Mouse (Mus musculus) hindbrain, postnatal 0 days (tissue): ENCODE data around the gene Timp4. TPM values are rescaled to one million over a fixed set of nuclear protein-coding genes. Genes with fewer than 3 reads are reported as not detected.
"Not testable (repeated sequence)": the region's sequence is repeated elsewhere in the genome, so short reads cannot be mapped to it uniquely, and the experiment has no call there.

Experiments
- ATAC-seq: fragments of 200-750 bp; cut with Nextera tagmentation; 2 replicates; pipeline ENCODE4 v1.8.0; 2017; ENCODE audit warnings: mild to moderate bottlenecking, moderate TSS enrichment, moderate library complexity
- DNase-seq: peaks from one replicate; pipeline ENCODE4 v3.0.0-alpha.2; 2015; ENCODE audit warnings: low spot score
- H3K27ac ChIP-seq: fragments of 300-500 bp; sonication (generic); 2 replicates; pipeline ENCODE4 v1.5.1; 2014; ENCODE audit warnings: mild to moderate bottlenecking
- H3K27me3 ChIP-seq: fragments of 300-500 bp; sonication (generic); 2 replicates; pipeline ENCODE4 v1.6.1; 2014; ENCODE audit warnings: low read length, mixed read lengths; ENCODE audit not compliant: insufficient read depth
- H3K36me3 ChIP-seq: fragments of 300-500 bp; sonication (generic); 2 replicates; pipeline ENCODE4 v1.6.1; 2014; ENCODE audit warnings: low read length, mixed read lengths; ENCODE audit not compliant: insufficient read depth
- H3K4me1 ChIP-seq: fragments of 300-500 bp; sonication (generic); 2 replicates; pipeline ENCODE4 v1.6.1; 2014; ENCODE audit warnings: antibody characterized with exemption, low read length, mixed read lengths; ENCODE audit not compliant: insufficient read depth
- H3K4me2 ChIP-seq: fragments of 300-500 bp; sonication (generic); 2 replicates; pipeline ENCODE4 v1.6.1; 2014; ENCODE audit warnings: low read depth, mild to moderate bottlenecking, low read length, moderate library complexity, mixed read lengths
- H3K4me3 ChIP-seq: fragments of 300-500 bp; sonication (generic); 2 replicates; pipeline ENCODE4 v1.5.1; 2014; ENCODE audit warnings: low read length
- H3K9ac ChIP-seq: fragments of 300-500 bp; sonication (generic); replicated peaks from 2 replicates; pipeline ENCODE4 v1.6.1; 2014; ENCODE audit warnings: mild to moderate bottlenecking, low read length, moderate library complexity, mixed read lengths
- H3K9me3 ChIP-seq: fragments of 300-500 bp; sonication (generic); 2 replicates; pipeline ENCODE4 v1.6.1; 2016; ENCODE audit warnings: low read length, mixed read lengths
- CTCF ChIP-seq: IDR thresholded peaks from 2 replicates; pipeline ENCODE4 v1.5.1; 2016; ENCODE audit warnings: antibody characterized with exemption, control low read depth, low read depth
- WGBS: fragments of 180-500 bp; shearing (Covaris S2); extraction: QIAGEN DNeasy Blood & Tissue Kit; methylation state at CpG from one replicate; pipeline ENCODE4 v1.1.7; 2014; 5-methylcytosine and 5-hydroxymethylcytosine counted together
- polyA plus RNA-seq: library from polyadenylated mRNA; unstranded; fragments of >200 nt; fragmentation: Nextera tagmentation; extraction: Ambion mirVana; gene quantifications from 2 replicates; pipeline ENCODE4 v1.2.1, GENCODE M21; 2015
- total RNA-seq: library from RNA; depleted of rRNA; stranded (reverse); fragments of >200 nt; gene quantifications from 2 replicates; pipeline ENCODE4 v1.2.3, GENCODE M21; 2014

Gene Timp4
- total and polyA plus RNA-seq, 2 experiments from 2014 or later = 36.0 to 48.4 TPM

DNA sequence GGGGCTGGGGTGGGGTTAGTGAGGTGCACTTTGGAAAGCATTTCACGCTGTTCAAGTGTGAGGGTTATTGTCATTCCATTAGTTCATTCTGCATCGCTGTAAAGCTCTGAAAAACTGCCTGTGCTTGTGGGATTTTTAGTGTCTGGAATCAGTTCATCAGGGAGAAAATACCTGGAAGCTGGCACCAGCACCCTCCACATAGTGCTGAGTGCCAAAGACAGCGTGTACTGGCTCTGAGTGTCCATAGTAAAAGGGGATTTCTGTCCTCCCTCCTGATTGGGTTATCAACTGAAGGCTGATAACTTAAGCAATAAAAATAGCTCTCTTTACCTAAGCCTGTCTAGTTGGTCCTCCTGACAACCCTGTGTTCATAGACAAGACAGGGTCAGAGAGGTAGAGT lies 8.5 kb upstream of the Timp4 start:
- H3K4me1 ChIP-seq = no peaks in the 10 kb centered on the region
- no peak overlapping the region for H3K9ac ChIP-seq
- H3K36me3 ChIP-seq = peaks cover 18% of the 10 kb centered on the region
- H3K4me2 ChIP-seq = no peak overlapping the region
- no peak for DNase-seq
- no peak overlapping the region for H3K27ac ChIP-seq
- no peaks in the 10 kb centered on the region for H3K9me3 ChIP-seq
- WGBS = 83% methylated on average over 3 of the region's 3 CpGs
- no peak for TF ChIP-seq CTCF
- H3K27me3 ChIP-seq = no peaks in the 10 kb centered on the region
- no peak overlapping the region for H3K4me3 ChIP-seq
- no peak for ATAC-seq

GRCm38 (mm10) chr6:115255171-115255570 lies 3.2 kb upstream of the Timp4 start:
- no peak for ATAC-seq
- H3K4me2 ChIP-seq = no peak overlapping the region
- TF ChIP-seq CTCF = no peak

GRCm38 (mm10) chr6:115251531-115251985 lies 447 bp downstream of the Timp4 start:
- H3K4me2 ChIP-seq = peak overlapping the region; percentile 43
- 0 out of 2 replicates have a peak overlapping the region, but pooled peaks have one; percentile 2 for H3K9ac ChIP-seq
- H3K4me3 ChIP-seq = peak overlapping the region; percentile 16
- H3K36me3 ChIP-seq = peaks cover 12% of the 10 kb centered on the region
- 10% methylated on average over 13 of the region's 13 CpGs for WGBS
- no peaks in the 10 kb centered on the region for H3K9me3 ChIP-seq
- no peak for TF ChIP-seq CTCF
- H3K27ac ChIP-seq = peak overlapping the region; percentile 67
- H3K27me3 ChIP-seq = no peaks in the 10 kb centered on the region
- H3K4me1 ChIP-seq = no peaks in the 10 kb centered on the region
- ATAC-seq (peak; percentile 85), DNase-seq (peak; percentile 76)

More at GRCm38 (mm10) chr6:115255171-115255570, 3.2 kb upstream of the Timp4 start:
- Histone ChIP-seq H3K4me1 (no peaks in the 10 kb centered on the region), H3K36me3 (peaks cover 3% of the 10 kb centered on the region; the same call in 1 of the 2 replicates), H3K27ac (no peak overlapping the region), H3K9ac (no peak overlapping the region), H3K27me3 (no peaks in the 10 kb centered on the region), H3K9me3 (no peaks in the 10 kb centered on the region), H3K4me3 (no peak overlapping the region)
- WGBS = 88% methylated on average over 3 of the region's 3 CpGs
- no peak for DNase-seq

DNA sequence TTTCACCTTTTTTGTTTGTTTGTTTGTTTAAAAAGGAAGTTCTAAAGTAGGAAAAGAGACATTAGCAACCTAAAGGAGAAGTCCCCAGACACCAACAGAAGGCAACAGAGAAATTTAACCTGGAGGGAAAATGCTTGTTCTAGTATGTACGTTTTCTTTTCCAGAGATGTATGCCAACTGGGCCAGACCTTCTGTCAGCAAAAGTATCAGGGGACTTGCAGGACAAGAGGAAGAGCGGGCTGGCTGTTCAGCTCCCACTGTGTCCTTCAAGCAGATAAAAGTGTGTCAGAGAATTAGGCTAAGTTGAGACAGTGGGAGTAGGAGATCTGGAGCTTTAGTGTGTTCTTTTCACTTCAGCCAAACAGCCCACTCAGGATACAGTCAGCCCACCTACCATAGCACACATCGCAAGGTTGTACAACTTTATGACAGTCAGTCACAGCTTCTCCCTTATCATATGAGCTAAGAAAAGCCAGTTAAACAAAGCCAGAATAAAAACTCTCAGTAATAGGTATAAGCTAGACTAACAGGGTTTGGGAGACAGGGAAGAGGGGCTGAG lies 6.4 kb downstream of the Timp4 start:
- Histone ChIP-seq H3K4me1 (peaks cover 4% of the 10 kb centered on the region; the same call in 1 of the 2 replicates), H3K27me3 (no peaks in the 10 kb centered on the region), H3K9me3 (no peaks in the 10 kb centered on the region), H3K4me2 (no peak overlapping the region), H3K27ac (no peak overlapping the region), H3K36me3 (peaks cover 30% of the 10 kb centered on the region; the same call in 1 of the 2 replicates), H3K4me3 (no peak overlapping the region), H3K9ac (no peak overlapping the region)
- 77% methylated on average over 3 of the region's 3 CpGs for WGBS
- TF ChIP-seq CTCF = no peak
- DNase-seq (no peak), ATAC-seq (no peak)

DNA sequence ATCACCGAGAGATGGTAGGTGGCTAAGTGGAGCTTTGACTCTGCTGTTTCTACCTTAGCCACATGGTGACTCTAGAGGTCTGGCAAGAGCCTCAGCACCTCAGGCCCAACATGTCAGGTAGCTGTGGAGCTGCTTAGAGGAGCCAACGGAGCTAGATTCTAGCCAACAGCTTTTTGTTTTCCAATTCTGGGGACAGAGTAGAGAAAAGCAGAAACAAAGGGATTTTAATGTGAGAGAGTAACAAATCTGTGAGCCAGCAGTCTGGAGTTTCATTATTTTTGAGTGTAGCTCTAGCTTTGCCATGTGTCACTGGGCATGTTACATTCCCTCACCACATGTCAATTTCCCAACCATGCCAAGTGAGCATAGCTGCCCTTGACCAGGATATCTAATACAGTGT lies 7.8 kb downstream of the Timp4 start:
- Histone ChIP-seq H3K9ac (no peak overlapping the region), H3K27me3 (no peaks in the 10 kb centered on the region), H3K4me2 (no peak overlapping the region), H3K36me3 (peaks cover 36% of the 10 kb centered on the region; the same call in 1 of the 2 replicates), H3K4me1 (peaks cover 6% of the 10 kb centered on the region; the same call in 1 of the 2 replicates), H3K27ac (no peak overlapping the region), H3K4me3 (no peak overlapping the region), H3K9me3 (no peaks in the 10 kb centered on the region)
- no peak for TF ChIP-seq CTCF
- DNase-seq (no peak), ATAC-seq (no peak)
- 73% methylated on average over 2 of the region's 2 CpGs for WGBS

GRCm38 (mm10) chr6:115241939-115242338 lies 10.1 kb downstream of the Timp4 start:
- WGBS = 63% methylated on average over 3 of the region's 3 CpGs
- H3K36me3 ChIP-seq = peaks cover 27% of the 10 kb centered on the region; the same call in 1 of the 2 replicates
- H3K27ac ChIP-seq = no peak overlapping the region
- DNase-seq (no peak), ATAC-seq (no peak)
- no peak for TF ChIP-seq CTCF
- H3K27me3 ChIP-seq = no peaks in the 10 kb centered on the region
- H3K4me2 ChIP-seq = no peak overlapping the region
- no peak overlapping the region for H3K4me3 ChIP-seq
- no peaks in the 10 kb centered on the region for H3K9me3 ChIP-seq
- no peak overlapping the region for H3K9ac ChIP-seq
- peaks cover 8% of the 10 kb centered on the region; the same call in 1 of the 2 replicates for H3K4me1 ChIP-seq

DNA sequence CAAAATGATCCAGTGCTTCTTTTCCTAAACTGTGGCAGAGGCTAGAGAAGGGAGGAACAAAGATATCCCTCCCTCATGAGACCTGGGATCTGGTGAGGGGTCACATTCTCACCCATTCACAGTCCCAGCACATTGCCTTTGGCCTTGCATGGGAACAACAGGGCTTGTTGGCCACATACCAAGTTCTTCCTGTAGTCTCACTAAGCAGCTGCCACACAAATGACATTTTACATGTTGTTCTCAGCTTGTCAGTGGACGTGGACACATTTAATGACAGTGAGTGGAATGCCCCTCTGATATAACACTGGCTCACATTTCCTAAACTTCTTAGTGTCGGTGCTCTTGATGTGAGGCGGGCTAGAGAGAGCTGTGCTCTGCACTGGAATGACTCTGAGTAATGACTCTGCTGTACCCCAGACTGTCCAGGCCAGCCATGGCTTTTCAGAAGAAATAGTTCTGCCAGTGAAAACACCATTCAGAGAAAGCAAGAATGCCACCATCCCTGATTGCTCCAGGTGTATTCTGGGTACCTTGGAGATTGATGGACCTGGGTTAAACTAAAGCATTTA lies 10.8 kb downstream of the Timp4 start:
- no peak overlapping the region for H3K9ac ChIP-seq
- WGBS = 47% methylated on average over 3 of the region's 3 CpGs
- no peaks in the 10 kb centered on the region for H3K9me3 ChIP-seq
- peaks cover 8% of the 10 kb centered on the region; the same call in 1 of the 2 replicates for H3K4me1 ChIP-seq
- H3K27ac ChIP-seq = no peak overlapping the region
- ATAC-seq (0 out of 2 replicates have a peak, but pooled peaks have one; percentile 40), DNase-seq (peak; percentile 39)
- H3K36me3 ChIP-seq = peaks cover 26% of the 10 kb centered on the region; the same call in 1 of the 2 replicates
- H3K27me3 ChIP-seq = no peaks in the 10 kb centered on the region
- TF ChIP-seq CTCF = no peak
- H3K4me3 ChIP-seq = no peak overlapping the region
- H3K4me2 ChIP-seq = no peak overlapping the region

DNA sequence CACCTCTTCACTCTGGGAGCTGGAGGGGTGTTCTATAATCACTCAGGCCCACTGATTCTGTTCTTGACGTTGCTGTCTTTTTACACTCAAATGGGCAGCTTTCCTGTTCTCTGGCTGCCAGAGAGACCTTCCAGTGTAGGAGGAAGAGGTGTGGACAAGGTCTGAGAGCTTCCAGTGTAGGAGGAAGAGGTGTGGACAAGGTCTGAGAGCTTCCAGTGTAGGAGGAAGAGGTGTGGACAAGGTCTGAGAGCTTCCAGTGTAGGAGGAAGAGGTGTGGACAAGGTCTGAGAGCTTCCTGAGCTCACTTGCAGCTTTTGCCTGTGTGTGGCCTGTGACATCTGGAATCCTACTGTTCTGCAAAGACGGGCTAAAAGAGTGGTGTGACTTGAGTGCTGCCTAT lies 11.6 kb downstream of the Timp4 start:
- not testable (repeated sequence) for H3K9ac ChIP-seq, H3K4me3 ChIP-seq, ATAC-seq, DNase-seq, H3K4me2 ChIP-seq, H3K27me3 ChIP-seq, H3K4me1 ChIP-seq, H3K9me3 ChIP-seq
- Histone ChIP-seq H3K27ac (peak overlapping the region; percentile 3; the same call in 1 of the 2 replicates), H3K36me3 (peaks cover 18% of the 10 kb centered on the region; the same call in 1 of the 2 replicates)
- WGBS = 50% methylated on average over 2 of the region's 2 CpGs
